Mouse (Mus musculus) midbrain, postnatal 0 days (tissue): ENCODE measurements around the gene Rwdd4a. TPM values are rescaled to one million over a fixed set of nuclear protein-coding genes. Genes with fewer than 3 reads are reported as not detected.
A peak's percentile ranks its signal among the peaks of the same experiment; 100 is the strongest.

Experiments used
- ATAC-seq: fragments of 200-750 bp; cut with Nextera tagmentation; 2 replicates; pipeline ENCODE4 v1.8.0; 2017; ENCODE audit warnings: moderate number of reproducible peaks, mild to moderate bottlenecking, moderate TSS enrichment, moderate library complexity; ENCODE audit not compliant: low FRiP score
- DNase-seq: peaks from one replicate; pipeline ENCODE4 v3.0.0-alpha.2; 2015; ENCODE audit warnings: low spot score
- H3K27ac ChIP-seq: fragments of 300-500 bp; sonication (generic); 2 replicates; pipeline ENCODE4 v1.5.1; 2014; ENCODE audit warnings: low read depth, mild to moderate bottlenecking, low read length, mixed read lengths
- H3K27me3 ChIP-seq: fragments of 300-500 bp; sonication (generic); 2 replicates; pipeline ENCODE4 v1.6.1; 2014; ENCODE audit warnings: low read length, control low read depth, mixed read lengths; ENCODE audit not compliant: insufficient read depth
- H3K36me3 ChIP-seq: fragments of 300-500 bp; sonication (generic); 2 replicates; pipeline ENCODE4 v1.6.1; 2014; ENCODE audit warnings: low read length, control low read depth, mixed read lengths; ENCODE audit not compliant: insufficient read depth
- H3K4me1 ChIP-seq: fragments of 300-500 bp; sonication (generic); 2 replicates; pipeline ENCODE4 v1.6.1; 2014; ENCODE audit warnings: mild to moderate bottlenecking, control low read depth, antibody characterized with exemption, low read length, mixed read lengths; ENCODE audit not compliant: insufficient read depth
- H3K4me2 ChIP-seq: fragments of 300-500 bp; sonication (generic); 2 replicates; pipeline ENCODE4 v1.6.1; 2014; ENCODE audit warnings: low read depth, mild to moderate bottlenecking, low read length, mixed read lengths; ENCODE audit not compliant: poor library complexity, severe bottlenecking
- H3K4me3 ChIP-seq: fragments of 300-500 bp; sonication (generic); 2 replicates; pipeline ENCODE4 v1.5.1; 2014; ENCODE audit warnings: low read depth, mild to moderate bottlenecking, low read length, moderate library complexity
- H3K9ac ChIP-seq: fragments of 300-500 bp; sonication (generic); replicated peaks from 2 replicates; pipeline ENCODE4 v1.6.1; 2014; ENCODE audit warnings: mild to moderate bottlenecking, low read length, moderate library complexity, mixed read lengths; ENCODE audit not compliant: poor library complexity, severe bottlenecking
- H3K9me3 ChIP-seq: fragments of 300-500 bp; sonication (generic); 2 replicates; pipeline ENCODE4 v1.6.1; 2016; ENCODE audit warnings: low read length, control low read depth
- CTCF ChIP-seq: IDR thresholded peaks from 2 replicates; pipeline ENCODE4 v1.5.1; 2016; ENCODE audit warnings: antibody characterized with exemption, mild to moderate bottlenecking
- WGBS: fragments of 180-500 bp; shearing (Covaris S2); extraction: QIAGEN DNeasy Blood & Tissue Kit; methylation state at CpG from one replicate; pipeline ENCODE4 v1.1.7; 2014; 5-methylcytosine and 5-hydroxymethylcytosine counted together
- polyA plus RNA-seq: library from polyadenylated mRNA; unstranded; fragments of >200 nt; fragmentation: Nextera tagmentation; extraction: Ambion mirVana; gene quantifications from 2 replicates; pipeline ENCODE4 v1.2.1, GENCODE M21; 2015
- total RNA-seq: library from RNA; depleted of rRNA; stranded (reverse); fragments of >200 nt; gene quantifications from 2 replicates; pipeline ENCODE4 v1.2.3, GENCODE M21; 2014; rRNA removed

Gene Rwdd4a
- total RNA-seq (13.4 and 24.1 TPM in 2 replicates), polyA plus RNA-seq (27.2 and 31.5 TPM in 2 replicates)

GRCm38 (mm10) chr8:47533344-47534125, at the start of gene Rwdd4a, which contains the start of gene Trappc11:
Rwdd4a (plus strand) TSS chr8:47533664.
Trappc11 (minus strand) TSS chr8:47533470.
- H3K9me3 ChIP-seq: no peaks in the 10 kb centered on the region
- H3K4me3 ChIP-seq: peak within 1 kb of the TSS; percentile 76
- under 1% methylated on average over 65 of the region's 65 CpGs for WGBS
- peak; percentile 37 for TF ChIP-seq CTCF
- peak within 1 kb of the TSS; percentile 67 for H3K4me2 ChIP-seq
- H3K27ac ChIP-seq: peak within 1 kb of the TSS; percentile 86
- H3K27me3 ChIP-seq: no peaks in the 10 kb centered on the region
- peaks cover 5% of the 10 kb centered on the region; the same call in 1 of the 2 replicates for H3K36me3 ChIP-seq
- ATAC-seq: peak; percentile 100
- H3K9ac ChIP-seq: peak within 1 kb of the TSS; percentile 81
- peak; percentile 99 for DNase-seq
- peaks cover 6% of the 10 kb centered on the region; the same call in 1 of the 2 replicates for H3K4me1 ChIP-seq

GRCm38 (mm10) chr8:47487231-47487630, 46.2 kb upstream of the Rwdd4a start:
- Histone ChIP-seq H3K4me2 (no peak overlapping the region), H3K9ac (no peak overlapping the region), H3K36me3 (peaks cover 15% of the 10 kb centered on the region), H3K9me3 (no peaks in the 10 kb centered on the region), H3K27me3 (no peaks in the 10 kb centered on the region), H3K4me1 (no peaks in the 10 kb centered on the region), H3K4me3 (no peak overlapping the region), H3K27ac (no peak overlapping the region)
- DNase-seq: no peak
- 0 out of 2 replicates have a peak, but pooled peaks have one; percentile 6 for TF ChIP-seq CTCF
- ATAC-seq: no peak
- WGBS: 90% methylated on average over 3 of the region's 3 CpGs

GRCm38 (mm10) chr8:47493106-47493505, 40.4 kb upstream of the Rwdd4a start:
- ATAC-seq (no peak), DNase-seq (no peak)
- H3K27ac ChIP-seq: no peak overlapping the region
- 93% methylated on average over 12 of the region's 12 CpGs for WGBS
- H3K9me3 ChIP-seq: no peaks in the 10 kb centered on the region
- no peak overlapping the region for H3K9ac ChIP-seq
- peaks cover 51% of the 10 kb centered on the region for H3K36me3 ChIP-seq
- H3K4me2 ChIP-seq: no peak overlapping the region
- H3K4me1 ChIP-seq: no peaks in the 10 kb centered on the region
- H3K27me3 ChIP-seq: no peaks in the 10 kb centered on the region
- no peak overlapping the region for H3K4me3 ChIP-seq
- no peak for TF ChIP-seq CTCF

GRCm38 (mm10) chr8:47494602-47495153, 38.8 kb upstream of the Rwdd4a start:
- H3K4me3 ChIP-seq: no peak overlapping the region
- no peak overlapping the region for H3K4me2 ChIP-seq
- H3K4me1 ChIP-seq: no peaks in the 10 kb centered on the region
- TF ChIP-seq CTCF: no peak
- H3K9ac ChIP-seq: no peak overlapping the region
- no peak for DNase-seq
- H3K27me3 ChIP-seq: no peaks in the 10 kb centered on the region
- peaks cover 57% of the 10 kb centered on the region for H3K36me3 ChIP-seq
- 90% methylated on average over 12 of the region's 12 CpGs for WGBS
- no peak for ATAC-seq
- no peak overlapping the region for H3K27ac ChIP-seq
- no peaks in the 10 kb centered on the region for H3K9me3 ChIP-seq

- no peak for ATAC-seq
- Histone ChIP-seq H3K9me3 (no peaks in the 10 kb centered on the region), H3K4me2 (no peak overlapping the region), H3K4me3 (no peak overlapping the region), H3K9ac (no peak overlapping the region), H3K36me3 (peaks cover 61% of the 10 kb centered on the region), H3K27me3 (no peaks in the 10 kb centered on the region), H3K27ac (no peak overlapping the region), H3K4me1 (no peaks in the 10 kb centered on the region)
- TF ChIP-seq CTCF: no peak
- DNase-seq: no peak
- WGBS: 87% methylated on average over 6 of the region's 6 CpGs
Measured at GRCm38 (mm10) chr8:47495428-47495827, 38.0 kb upstream of the Rwdd4a start.

- Histone ChIP-seq H3K36me3 (peaks cover 62% of the 10 kb centered on the region), H3K27ac (no peak overlapping the region), H3K4me2 (no peak overlapping the region), H3K4me3 (no peak overlapping the region), H3K4me1 (no peaks in the 10 kb centered on the region), H3K27me3 (no peaks in the 10 kb centered on the region), H3K9me3 (no peaks in the 10 kb centered on the region), H3K9ac (no peak overlapping the region)
- DNase-seq (no peak), ATAC-seq (no peak)
- no peak for TF ChIP-seq CTCF
- WGBS: 89% methylated on average over 2 of the region's 2 CpGs
Measured at GRCm38 (mm10) chr8:47501994-47502393, 31.5 kb upstream of the Rwdd4a start.
